In the genomic region with DNA sequence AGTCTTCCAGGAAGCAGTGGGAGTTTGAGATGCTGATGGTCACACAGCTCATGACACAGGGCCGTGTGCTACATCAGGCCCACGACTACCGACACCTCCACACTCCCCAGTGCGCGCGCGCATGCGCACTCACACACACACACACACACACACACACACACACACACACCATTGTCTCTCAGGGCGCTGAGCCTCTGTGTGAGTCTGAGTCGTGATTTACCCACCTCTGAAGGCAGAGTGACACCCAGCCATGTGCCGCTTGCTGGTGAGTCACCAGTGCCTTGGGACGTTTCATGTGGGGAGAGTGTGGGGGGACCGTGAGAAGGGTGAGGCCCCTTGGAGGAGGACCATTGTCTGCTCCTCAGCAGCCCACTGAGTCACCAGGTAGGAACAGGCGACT, we compare ENCODE assay signal across 21 mouse cellular contexts. TPM values are rescaled to one million over a fixed set of nuclear protein-coding genes. Genes with fewer than 3 reads are reported as not detected.
DNase-seq lines count a peak whose midpoint lies in the region; ATAC-seq and TF ChIP-seq lines count a peak whose summit lies in the region.
"Had no signal": no experiment of that assay in that cellular context is flagged by ENCODE, and none has a peak within 500 bp of the region (broad histone marks: within the 10 kb centered on the region; RNA-seq: fewer than 3 reads in every experiment).

No protein-coding gene starts in this region.

- H3K4me1 ChIP-seq in stomach, postnatal 0 days (replicated peaks; ENCODE audit: control insufficient read depth, insufficient read depth) = no peaks in the 10 kb centered on the region
- H3K4me1 ChIP-seq: limb, embryonic 12.5 days; liver, embryonic 12.5 days; neural tube, embryonic 13.5 days had no signal

- H3K4me3 ChIP-seq in stomach, postnatal 0 days (ENCODE audit: low read depth, low read length) = no peak overlapping the region
- H3K4me3 ChIP-seq: heart, adult 2 months; limb, embryonic 12.5 days; liver, embryonic 12.5 days; neural tube, embryonic 13.5 days had no signal

- WGBS in stomach, postnatal 0 days = 73% methylated on average over 14 of the region's 14 CpGs

- H3K9ac ChIP-seq in stomach, postnatal 0 days (ENCODE audit: low read length) = no peak overlapping the region
- H3K9ac ChIP-seq: limb, embryonic 12.5 days; liver, embryonic 12.5 days; neural tube, embryonic 13.5 days had no signal

- TF ChIP-seq EP300 in stomach, postnatal 0 days (optimal IDR thresholded peaks at IDR 0.05) = no peak

- H3K27me3 ChIP-seq in stomach, postnatal 0 days (ENCODE audit: control insufficient read depth, insufficient read depth, low read length) = no peaks in the 10 kb centered on the region
- H3K27me3 ChIP-seq: neural tube, embryonic 13.5 days had no signal

- no peak overlapping the region for H3K4me2 ChIP-seq in stomach, postnatal 0 days (replicated peaks; ENCODE audit: low read depth)
- H3K4me2 ChIP-seq: limb, embryonic 12.5 days; liver, embryonic 12.5 days; neural tube, embryonic 13.5 days had no signal

- no peak for DNase-seq in frontal cortex, postnatal 10 days (ENCODE audit: low spot score in 2 of 2)
- DNase-seq in right cerebral cortex, adult 18-20 months = peak; percentile 68
- no peak for DNase-seq in right cerebral cortex, postnatal 4 days
- peak; percentile 39 to 55 for DNase-seq in left cerebral cortex, adult 9 months (ENCODE audit: low spot score in 2 of 2)
- DNase-seq in stomach, postnatal 0 days (ENCODE audit: low spot score) = no peak
- DNase-seq in B cell, adult 2 months = no peak
- DNase-seq: adrenal gland, postnatal 14 days; cerebellum, adult 18-20 months; gastrocnemius, postnatal 14 days; heart, adult 2 months; heart, postnatal 36 days; kidney, adult 11 months; lung, adult 2 months; spleen, adult 18-20 months; thymus, adult 18-20 months; thymus, postnatal 4 days had no signal

- H3K36me3 ChIP-seq in stomach, postnatal 0 days (ENCODE audit: control insufficient read depth, insufficient read depth, low read length) = no peaks in the 10 kb centered on the region
- H3K36me3 ChIP-seq: limb, embryonic 12.5 days; liver, embryonic 12.5 days; neural tube, embryonic 13.5 days had no signal

- H3K27ac ChIP-seq in stomach, postnatal 0 days (replicated peaks) = no peak overlapping the region
- H3K27ac ChIP-seq: heart, adult 2 months; limb, embryonic 12.5 days; liver, embryonic 12.5 days; neural tube, embryonic 13.5 days had no signal

- TF ChIP-seq CTCF in stomach, postnatal 0 days (IDR thresholded peaks at IDR 0.05; ENCODE audit: low read depth) = no peak

- ATAC-seq in frontal cortex, adult (ENCODE audit: low TSS enrichment) = peak; percentile 76
- ATAC-seq in stomach, postnatal 0 days (ENCODE audit: low FRiP score, low TSS enrichment) = peak; percentile 18; the same call in 1 of the 2 replicates
- no peak for ATAC-seq in cerebellum, adult (ENCODE audit: insufficient number of reproducible peaks, low FRiP score, low TSS enrichment)
- ATAC-seq: liver, embryonic 12.5 days had no signal

- H3K9me3 ChIP-seq in stomach, postnatal 0 days (ENCODE audit: control insufficient read depth, low read length) = no peaks in the 10 kb centered on the region
- H3K9me3 ChIP-seq: limb, embryonic 12.5 days; liver, embryonic 12.5 days; neural tube, embryonic 13.5 days had no signal

RNA-seq across cellular contexts. Expression of a gene that starts 7.4 kb away (rescaled TPM):
- 7.6 and 8.5 TPM in 2 replicates for polyA plus RNA-seq in stomach, postnatal 0 days (2015; fragmentation: Nextera tagmentation; extraction: Ambion mirVana)

Comparison
In these comparisons a context has a peak if more than half of its experiments do, and no peak if none do; other contexts are left out.
1. DNase-seq: peak in right cerebral cortex, adult 18-20 months (single experiment) and left cerebral cortex, adult 9 months (2 of 2); none in frontal cortex, postnatal 10 days (0 of 2), right cerebral cortex, postnatal 4 days (single experiment), stomach, postnatal 0 days (single experiment) and B cell, adult 2 months (0 of 2).